Mouse (Mus musculus): Measurements from ENCODE around the gene Hinfp. TPM values are rescaled to one million over a fixed set of nuclear protein-coding genes. Genes with fewer than 3 reads are reported as not detected.
"Not testable (repeated sequence)": the region's sequence is repeated elsewhere in the genome, so short reads cannot be mapped to it uniquely, and the experiment has no call there.

The Hinfp gene
- polyA plus RNA-seq, 1 experiment = 27.6 TPM

DNA sequence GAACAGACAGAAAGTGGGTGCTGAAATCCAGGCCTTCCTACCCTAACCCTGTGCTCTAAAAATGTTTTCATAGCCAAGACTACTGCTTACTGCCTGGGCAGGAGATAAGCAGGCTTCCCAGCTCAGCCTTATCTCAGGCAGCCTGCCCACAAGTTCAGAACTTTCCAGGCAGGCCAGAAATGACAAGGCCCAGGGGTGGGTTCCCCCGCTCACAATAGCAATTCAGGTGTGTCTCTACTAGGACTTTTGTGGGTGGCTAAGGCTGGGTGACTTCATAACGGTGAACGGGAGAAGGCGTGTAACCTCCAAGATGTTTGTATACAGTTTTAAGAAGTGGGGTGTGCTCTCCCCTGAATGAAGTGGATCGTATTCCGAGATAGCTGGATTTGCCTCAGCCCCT, 37.8 kb upstream of the Hinfp start:
- Histone ChIP-seq H3K4me3 (ENCODE audit: insufficient read depth, low read length) (peak overlapping the region; percentile 53), H3K4me1 (ENCODE audit: control insufficient read depth, insufficient read depth, low read length) (no peaks in the 10 kb centered on the region), H3K27ac (ENCODE audit: insufficient read depth, low read length) (no peak overlapping the region)
- TF ChIP-seq CTCF (IDR thresholded peaks at IDR 0.05; ENCODE audit: extremely low read depth, insufficient read depth, low read length) (no peak), POLR2A (IDR thresholded peaks at IDR 0.05; ENCODE audit: extremely low read depth, insufficient read depth, low read length) (no peak)

DNA sequence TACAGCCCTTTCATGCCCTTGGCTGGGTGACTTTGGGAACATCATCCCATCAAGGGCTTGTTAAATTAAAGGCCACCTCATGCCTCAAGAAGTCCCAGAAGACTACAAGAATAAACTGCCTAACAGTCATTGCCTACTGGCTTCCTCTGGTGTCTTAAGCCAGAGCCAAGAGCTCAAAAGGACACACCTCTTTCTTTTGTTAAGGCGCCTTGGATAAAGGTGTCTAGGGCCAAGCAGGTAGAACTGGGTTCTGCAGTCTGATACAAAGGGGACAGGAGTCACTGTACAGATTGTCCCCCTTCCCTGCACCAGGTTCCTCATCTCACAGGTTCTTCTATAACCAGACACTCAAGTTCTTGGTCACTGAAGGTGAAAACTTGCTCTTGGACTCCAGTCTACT, 37.1 kb upstream of the Hinfp start:
- no peak overlapping the region for H3K27ac ChIP-seq (ENCODE audit: insufficient read depth, low read length)
- TF ChIP-seq POLR2A (IDR thresholded peaks at IDR 0.05; ENCODE audit: extremely low read depth, insufficient read depth, low read length) = no peak
- no peak for TF ChIP-seq CTCF (IDR thresholded peaks at IDR 0.05; ENCODE audit: extremely low read depth, insufficient read depth, low read length)
- no peak overlapping the region for H3K4me3 ChIP-seq (ENCODE audit: insufficient read depth, low read length)
- H3K4me1 ChIP-seq (ENCODE audit: control insufficient read depth, insufficient read depth, low read length) = no peaks in the 10 kb centered on the region

DNA sequence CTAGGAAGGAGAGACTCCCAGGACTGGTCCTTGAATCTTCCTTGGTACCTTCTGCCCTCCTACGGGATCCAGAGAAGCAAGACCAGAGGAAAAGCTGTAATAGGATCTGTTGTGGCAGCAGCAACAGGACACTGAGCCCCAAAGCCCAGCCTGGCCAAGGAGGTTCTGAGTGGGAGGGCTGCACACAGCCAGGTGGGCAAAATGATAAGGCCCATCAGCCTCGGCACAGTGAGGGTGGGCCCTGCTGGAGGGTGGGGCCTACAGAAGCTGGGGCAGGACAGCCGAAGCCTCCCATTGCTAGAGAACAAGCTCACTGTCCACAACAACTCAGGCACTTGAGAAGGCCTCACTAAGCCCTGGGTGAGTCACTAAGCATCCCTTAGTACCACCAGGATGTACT, 36.7 kb upstream of the Hinfp start:
- H3K4me1 ChIP-seq (ENCODE audit: control insufficient read depth, insufficient read depth, low read length) = no peaks in the 10 kb centered on the region
- H3K4me3 ChIP-seq (ENCODE audit: insufficient read depth, low read length) = no peak overlapping the region
- TF ChIP-seq POLR2A (IDR thresholded peaks at IDR 0.05; ENCODE audit: extremely low read depth, insufficient read depth, low read length) = no peak
- TF ChIP-seq CTCF (IDR thresholded peaks at IDR 0.05; ENCODE audit: extremely low read depth, insufficient read depth, low read length) = no peak
- no peak overlapping the region for H3K27ac ChIP-seq (ENCODE audit: insufficient read depth, low read length)

DNA sequence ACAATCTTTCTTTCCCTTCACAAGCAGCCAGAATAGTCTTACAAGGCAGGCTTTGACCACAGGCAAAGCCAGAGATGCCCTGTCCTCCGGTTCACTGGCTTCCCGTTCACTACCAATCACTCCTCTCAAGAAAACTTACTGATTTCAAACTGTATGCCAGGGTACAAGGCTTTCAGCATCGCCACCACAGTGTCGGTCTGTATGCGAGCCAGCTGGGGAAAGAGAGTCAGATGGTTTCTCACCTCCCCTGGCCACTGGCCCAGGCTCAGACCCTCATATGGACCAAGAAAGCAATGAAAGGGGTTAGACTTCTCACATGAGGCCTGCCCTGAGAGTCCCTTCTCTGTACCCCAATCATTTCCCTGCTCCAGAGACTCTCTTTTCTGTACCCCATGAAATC, 36.0 kb upstream of the Hinfp start:
- H3K4me1 ChIP-seq (ENCODE audit: control insufficient read depth, insufficient read depth, low read length) = no peaks in the 10 kb centered on the region
- no peak overlapping the region for H3K27ac ChIP-seq (ENCODE audit: insufficient read depth, low read length)
- no peak overlapping the region for H3K4me3 ChIP-seq (ENCODE audit: insufficient read depth, low read length)
- TF ChIP-seq CTCF (IDR thresholded peaks at IDR 0.05; ENCODE audit: extremely low read depth, insufficient read depth, low read length) (no peak), POLR2A (IDR thresholded peaks at IDR 0.05; ENCODE audit: extremely low read depth, insufficient read depth, low read length) (no peak)

DNA sequence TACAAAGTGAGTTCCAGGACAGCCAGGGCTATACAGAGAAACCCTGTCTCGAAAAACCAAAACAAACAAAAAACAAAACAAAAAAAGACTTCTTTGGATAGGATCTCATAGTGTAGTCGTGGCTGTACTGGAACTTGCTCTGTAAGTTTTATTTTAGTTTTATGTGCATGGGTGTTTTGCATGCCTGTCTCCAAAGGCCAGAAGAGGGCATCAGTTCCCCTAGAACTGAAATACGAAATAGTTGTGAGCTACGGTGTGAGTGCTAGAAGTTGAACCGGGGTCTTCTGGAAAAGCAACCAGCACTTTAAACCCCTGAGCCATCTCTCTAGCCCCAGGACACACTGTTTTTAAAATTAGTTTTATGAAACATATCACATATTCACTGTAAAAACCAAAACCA, 33.1 kb upstream of the Hinfp start:
- Histone ChIP-seq H3K27ac (ENCODE audit: insufficient read depth, low read length) (no peak overlapping the region), H3K4me1 (ENCODE audit: control insufficient read depth, insufficient read depth, low read length) (no peaks in the 10 kb centered on the region), H3K4me3 (ENCODE audit: insufficient read depth, low read length) (no peak overlapping the region)
- TF ChIP-seq CTCF (IDR thresholded peaks at IDR 0.05; ENCODE audit: extremely low read depth, insufficient read depth, low read length) = no peak
- TF ChIP-seq POLR2A (IDR thresholded peaks at IDR 0.05; ENCODE audit: extremely low read depth, insufficient read depth, low read length) = no peak

DNA sequence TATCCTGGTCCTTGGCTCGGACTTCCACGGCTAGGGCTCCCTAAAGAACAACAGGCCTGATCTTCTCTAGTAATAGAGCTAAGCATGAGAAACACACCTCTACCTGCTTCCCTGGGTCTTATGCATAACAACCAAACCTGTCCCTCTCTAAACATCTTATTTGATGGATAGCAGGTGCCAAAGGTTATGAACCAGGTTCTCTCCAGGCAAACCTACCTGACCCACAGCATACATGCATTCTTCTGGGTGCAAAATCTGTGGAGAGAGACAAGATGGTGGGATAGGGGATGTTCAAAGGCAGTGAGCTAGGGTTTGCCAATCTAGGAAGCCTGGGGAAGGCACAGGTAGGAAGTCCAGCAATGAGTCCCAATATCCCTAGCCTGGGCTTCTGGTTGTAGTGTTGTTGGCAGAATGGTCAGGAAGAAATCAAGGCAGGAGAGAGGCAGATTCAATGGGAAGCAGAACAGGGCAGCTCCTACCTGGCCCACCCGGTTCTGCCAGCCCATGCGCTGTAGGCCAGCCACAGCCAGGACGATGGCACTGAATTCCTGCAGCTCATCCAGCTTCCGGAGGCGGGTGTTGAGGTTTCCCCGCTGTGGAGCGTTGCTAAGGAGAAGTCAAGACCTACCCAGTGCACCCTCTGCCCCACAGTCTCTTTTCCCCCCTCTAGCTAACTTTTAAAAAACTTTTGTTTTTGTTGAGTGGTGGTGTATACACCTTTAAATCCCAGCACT, 32.1 kb upstream of the Hinfp start:
- H3K27ac ChIP-seq (ENCODE audit: insufficient read depth, low read length) = no peak overlapping the region
- TF ChIP-seq CTCF (IDR thresholded peaks at IDR 0.05; ENCODE audit: extremely low read depth, insufficient read depth, low read length) = no peak
- no peak for TF ChIP-seq POLR2A (IDR thresholded peaks at IDR 0.05; ENCODE audit: extremely low read depth, insufficient read depth, low read length)

DNA sequence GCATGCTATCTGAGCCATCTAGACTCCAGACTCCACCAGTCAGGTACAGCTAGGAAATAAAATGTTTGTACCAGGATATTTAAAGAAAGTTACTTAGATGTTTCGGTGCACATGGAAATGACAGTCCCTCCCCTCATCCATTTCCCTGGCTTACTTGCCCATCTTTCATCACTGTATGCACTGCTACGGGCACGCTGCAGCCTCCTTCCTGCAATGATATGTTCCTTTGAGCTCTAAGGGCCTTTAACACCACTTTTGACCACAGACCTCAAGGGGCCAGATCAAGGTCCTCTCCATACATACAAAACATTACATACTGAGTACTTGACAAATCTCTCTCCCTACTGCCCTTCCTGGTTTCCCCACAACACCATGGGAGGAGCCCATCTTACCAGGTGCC, 31.5 kb upstream of the Hinfp start:
- no peak for TF ChIP-seq CTCF (IDR thresholded peaks at IDR 0.05; ENCODE audit: extremely low read depth, insufficient read depth, low read length)
- no peak overlapping the region for H3K4me3 ChIP-seq (ENCODE audit: insufficient read depth, low read length)
- H3K27ac ChIP-seq (ENCODE audit: insufficient read depth, low read length) = no peak overlapping the region
- H3K4me1 ChIP-seq (ENCODE audit: control insufficient read depth, insufficient read depth, low read length) = no peaks in the 10 kb centered on the region

More for the DNA sequence above, 32.1 kb upstream of the Hinfp start:
- H3K4me1 ChIP-seq (ENCODE audit: control insufficient read depth, insufficient read depth, low read length) = no peaks in the 10 kb centered on the region
- no peak overlapping the region for H3K4me3 ChIP-seq (ENCODE audit: insufficient read depth, low read length)

DNA sequence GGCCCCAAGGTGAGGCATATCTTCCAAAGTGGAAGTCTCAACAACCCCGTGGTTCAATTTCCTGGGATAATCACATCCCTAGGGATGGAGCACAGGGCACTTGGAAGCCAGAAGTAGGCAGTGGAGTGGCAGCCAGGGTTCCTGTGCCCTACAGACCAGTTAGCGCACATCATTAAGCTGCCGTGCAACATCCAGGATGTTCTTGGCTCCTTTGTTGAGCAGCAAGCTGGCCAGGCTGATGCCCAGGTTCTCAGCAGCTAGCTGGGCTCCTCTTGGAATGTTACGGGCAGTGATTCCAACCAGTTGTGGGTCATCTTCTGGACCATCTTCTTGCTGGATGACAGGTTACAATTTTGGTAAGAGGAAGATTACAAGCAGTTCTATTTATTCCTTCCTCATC, 31.0 kb upstream of the Hinfp start:
- not testable (repeated sequence) for H3K27ac ChIP-seq (ENCODE audit: insufficient read depth, low read length); H3K4me1 ChIP-seq (ENCODE audit: control insufficient read depth, insufficient read depth, low read length)
- H3K4me3 ChIP-seq (ENCODE audit: insufficient read depth, low read length) = peak overlapping the region; percentile 92; the same call in 1 of the 2 replicates

DNA sequence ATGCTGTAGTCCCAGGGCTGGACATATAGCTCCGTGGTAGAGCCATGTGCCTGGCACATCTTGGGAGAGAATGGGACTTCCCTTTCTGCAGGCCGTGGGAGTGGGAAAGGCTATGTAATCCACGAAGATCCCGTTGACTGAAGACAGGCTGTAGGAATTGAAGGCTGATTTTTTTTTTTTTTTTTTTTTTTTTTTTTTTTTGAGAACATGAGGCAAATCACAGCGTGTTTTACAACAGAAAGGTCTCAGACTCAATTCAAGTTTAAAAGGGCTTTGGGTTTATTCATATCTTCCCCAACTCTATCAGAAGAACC, 30.6 kb upstream of the Hinfp start:
- no peak overlapping the region for H3K27ac ChIP-seq (ENCODE audit: insufficient read depth, low read length)
- no peak for TF ChIP-seq CTCF (IDR thresholded peaks at IDR 0.05; ENCODE audit: extremely low read depth, insufficient read depth, low read length)
- TF ChIP-seq POLR2A (IDR thresholded peaks at IDR 0.05; ENCODE audit: extremely low read depth, insufficient read depth, low read length) = no peak

DNA sequence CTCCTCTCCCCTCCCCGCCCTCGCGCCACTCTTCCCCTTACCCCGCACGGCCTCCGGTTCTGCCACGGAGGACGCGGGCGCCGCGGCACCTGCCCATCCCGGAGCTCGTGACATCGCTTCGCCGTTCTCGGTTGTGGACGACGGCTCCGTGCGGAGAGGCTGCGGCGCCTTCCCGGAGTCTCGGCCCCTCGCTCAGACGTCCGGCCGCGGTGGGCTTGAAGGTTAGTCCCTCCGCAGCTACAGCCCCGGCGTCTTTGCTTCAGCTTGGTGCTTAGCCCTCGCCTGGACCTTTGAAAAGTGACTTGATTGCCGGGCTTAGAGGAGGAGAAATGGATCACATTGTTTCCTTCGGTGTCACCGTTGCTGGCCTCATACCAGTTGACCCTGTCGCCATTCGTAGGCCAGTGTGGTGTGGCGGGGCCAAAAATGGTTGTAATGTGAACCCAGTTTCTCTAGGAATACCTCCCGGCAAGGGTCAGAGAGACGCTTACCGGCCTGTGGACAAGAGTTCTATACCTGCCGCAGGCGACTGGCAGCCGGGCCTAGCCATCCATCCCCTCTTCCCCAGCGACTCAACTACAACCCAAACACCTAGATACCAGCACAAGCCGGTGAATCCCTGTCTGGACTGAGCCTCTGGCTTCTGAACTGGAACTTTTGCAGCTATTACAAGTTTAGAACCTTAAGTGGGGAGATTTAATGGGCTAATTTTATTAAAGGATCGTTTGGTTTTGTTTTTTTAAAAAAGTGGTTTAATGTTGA, 30.0 kb upstream of the Hinfp start:
- Histone ChIP-seq H3K4me3 (ENCODE audit: insufficient read depth, low read length) (peak overlapping the region; percentile 92), H3K4me1 (ENCODE audit: control insufficient read depth, insufficient read depth, low read length) (no peaks in the 10 kb centered on the region), H3K27ac (ENCODE audit: insufficient read depth, low read length) (peak overlapping the region; percentile 62)
- TF ChIP-seq CTCF (IDR thresholded peaks at IDR 0.05; ENCODE audit: extremely low read depth, insufficient read depth, low read length) (no peak), POLR2A (IDR thresholded peaks at IDR 0.05; ENCODE audit: extremely low read depth, insufficient read depth, low read length) (no peak)

More for the DNA sequence above, 30.6 kb upstream of the Hinfp start:
- Histone ChIP-seq H3K4me1 (ENCODE audit: control insufficient read depth, insufficient read depth, low read length) (no peaks in the 10 kb centered on the region), H3K4me3 (ENCODE audit: insufficient read depth, low read length) (peak overlapping the region; percentile 92)

Data from cortical plate, adult 2 months (tissue).